Mouse (Mus musculus) gastrocnemius, postnatal 36 days (tissue): ENCODE measurements around the gene Gm37240. TPM values are rescaled to one million over a fixed set of nuclear protein-coding genes. Genes with fewer than 3 reads are reported as not detected.

ENCODE experiments used
- DNase-seq, 2 experiments: peaks; one replicate each; pipeline ENCODE4 v3.0.0; 2022
- intact Hi-C: fragments of 180-260 bp; cut with DNase I; formaldehyde crosslinking; loops from one replicate; pipeline ENCODE4 v1.15.1; 2025
- total RNA-seq, 2 experiments: library from RNA; stranded (reverse); gene quantifications; 2 replicates each; pipeline ENCODE4 v1.2.3; 2021

The Gm37240 gene
- total RNA-seq, 2 experiments from 2014 or later = 35.6 to 41.7 TPM

DNA sequence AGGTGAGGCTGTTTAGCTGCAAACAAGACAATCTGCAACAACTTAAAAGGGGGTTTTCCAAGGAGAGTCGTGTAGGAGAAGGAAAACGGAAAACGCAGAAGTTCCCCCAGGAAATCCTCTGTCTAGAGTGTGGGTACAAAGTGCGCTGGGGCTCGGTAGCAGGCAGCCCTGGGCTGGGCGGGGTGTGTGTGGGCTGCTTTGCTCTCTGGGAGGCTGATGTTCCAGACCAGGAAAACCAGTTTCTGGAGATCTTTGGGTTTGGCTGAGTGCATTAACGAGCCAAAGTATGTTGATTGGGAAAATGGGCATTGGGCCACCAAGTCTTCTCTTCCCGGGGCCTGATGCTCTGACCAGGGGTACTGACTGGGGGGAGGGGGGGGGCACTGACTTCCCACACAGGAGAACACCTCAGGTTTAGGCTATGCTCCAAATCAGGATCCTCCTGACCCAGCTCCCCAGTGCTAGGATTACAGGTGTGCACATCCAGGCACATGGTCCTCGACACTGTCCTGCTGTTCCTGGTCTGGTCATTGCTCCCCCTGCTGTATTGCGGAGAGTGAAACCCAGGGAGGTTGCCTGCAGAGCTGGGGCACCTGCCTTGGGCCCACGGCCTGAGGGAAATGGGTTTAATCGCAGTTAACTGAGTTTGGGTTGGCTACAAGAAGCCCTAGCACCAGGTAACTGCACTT, 1249.3 kb downstream of the Gm37240 start:
- intact Hi-C loops = no loop called here
- no peak for DNase-seq

DNA sequence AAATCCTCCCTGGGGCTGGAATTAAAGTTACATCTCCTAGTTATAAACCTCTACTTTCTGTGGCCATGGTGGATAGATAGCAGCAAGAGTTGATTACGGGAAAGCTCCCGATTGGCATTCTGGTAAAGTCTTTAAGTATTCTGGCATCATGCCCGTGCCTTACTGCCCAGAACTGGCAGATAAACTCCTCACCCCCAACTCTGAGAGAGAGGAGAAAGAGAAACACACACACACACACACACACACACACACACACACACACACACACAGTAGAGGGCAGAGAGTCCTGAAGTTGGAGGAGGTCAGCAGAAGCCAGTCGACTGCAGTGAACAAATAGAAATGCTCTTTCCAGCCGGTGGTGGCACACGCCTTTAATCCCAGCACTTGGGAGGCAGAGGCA, 1250.2 kb downstream of the Gm37240 start:
- DNase-seq = no peak
- intact Hi-C loops = no loop called here

DNA sequence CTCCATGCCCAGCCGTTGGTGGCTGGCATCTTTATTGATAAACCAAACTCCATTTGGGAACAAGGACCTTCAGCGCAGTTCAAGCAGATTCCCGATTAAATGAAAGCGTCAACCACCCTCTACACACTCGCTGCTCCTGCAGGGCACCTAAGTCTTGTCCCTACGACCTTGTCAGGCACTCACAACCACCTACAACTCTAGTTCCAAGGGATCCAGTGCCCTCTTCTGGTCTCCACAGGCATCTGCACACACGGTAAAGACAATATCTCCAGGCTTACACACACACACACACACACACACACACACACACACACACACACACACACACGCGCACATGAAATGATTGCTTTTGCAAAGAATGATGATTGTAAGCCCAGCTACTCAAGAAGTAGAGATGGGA, 1255.7 kb downstream of the Gm37240 start:
- no peak for DNase-seq
- intact Hi-C loops = no loop called here

DNA sequence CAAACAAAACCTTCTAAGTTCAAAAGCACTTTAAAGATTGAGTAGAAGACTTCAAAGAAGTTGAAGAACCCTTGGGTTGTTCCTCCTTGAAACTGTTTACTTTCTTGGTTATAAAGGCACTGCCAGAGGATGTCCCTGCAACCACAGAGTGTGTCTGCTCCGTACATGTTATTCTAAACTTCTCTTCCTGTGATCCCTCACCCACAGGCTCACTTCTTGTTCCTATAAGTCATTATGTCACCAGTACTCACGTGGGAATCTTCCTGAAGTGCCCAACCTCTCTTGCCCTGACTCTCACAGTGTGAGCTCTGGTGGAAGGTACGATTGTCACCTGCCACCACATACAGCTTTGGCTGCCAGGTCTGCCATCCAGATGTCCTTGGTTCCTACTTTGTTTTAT, 1265.3 kb downstream of the Gm37240 start:
- no peak for DNase-seq
- intact Hi-C loops = no loop called here

DNA sequence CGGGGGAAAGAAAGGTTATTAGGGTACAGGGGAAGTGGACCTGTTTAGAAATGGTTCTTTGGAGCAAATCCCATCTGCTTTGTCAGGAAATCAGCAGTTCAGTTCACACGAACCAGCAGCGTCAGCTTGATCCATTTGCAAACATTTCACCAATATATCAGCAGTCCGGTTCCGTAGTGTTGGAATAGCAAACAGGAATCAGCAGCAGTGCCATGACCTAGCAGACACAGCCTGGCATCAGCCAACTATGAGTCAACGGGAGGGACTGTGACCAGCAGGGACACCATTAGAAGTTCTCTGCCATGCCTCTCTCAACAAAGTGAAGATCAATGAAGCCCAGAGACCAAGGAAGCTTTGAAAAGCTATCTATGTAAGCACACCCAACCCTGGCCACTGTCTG, 1267.6 kb downstream of the Gm37240 start:
- intact Hi-C loops = loop anchor here (5.0 kb wide), 2 partner anchors 68 to 288 kb away; no protein-coding TSS in a partner anchor
- no peak for DNase-seq

DNA sequence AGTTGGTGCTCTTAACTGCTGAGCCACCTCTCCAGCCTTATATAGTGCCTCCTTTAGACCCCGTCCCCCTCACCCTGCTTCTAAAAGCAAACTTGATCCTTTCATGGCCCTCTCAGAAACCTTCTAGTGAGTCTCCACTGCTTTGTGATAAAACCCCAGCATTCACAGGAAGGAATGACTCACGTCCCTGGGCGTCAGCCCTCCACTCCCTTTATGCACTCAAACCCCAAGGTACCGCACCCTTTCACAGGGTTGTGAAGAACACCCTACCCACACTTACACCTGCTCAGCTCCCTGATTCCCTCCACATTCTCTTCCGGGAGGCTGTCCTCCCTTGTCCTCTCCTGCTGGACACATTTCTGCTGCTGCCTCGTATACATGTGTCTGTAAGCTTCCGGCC, 1268.3 kb downstream of the Gm37240 start:
- intact Hi-C loops = loop anchor here (5.0 kb wide), 2 partner anchors 68 to 288 kb away; no protein-coding TSS in a partner anchor
- DNase-seq = no peak

DNA sequence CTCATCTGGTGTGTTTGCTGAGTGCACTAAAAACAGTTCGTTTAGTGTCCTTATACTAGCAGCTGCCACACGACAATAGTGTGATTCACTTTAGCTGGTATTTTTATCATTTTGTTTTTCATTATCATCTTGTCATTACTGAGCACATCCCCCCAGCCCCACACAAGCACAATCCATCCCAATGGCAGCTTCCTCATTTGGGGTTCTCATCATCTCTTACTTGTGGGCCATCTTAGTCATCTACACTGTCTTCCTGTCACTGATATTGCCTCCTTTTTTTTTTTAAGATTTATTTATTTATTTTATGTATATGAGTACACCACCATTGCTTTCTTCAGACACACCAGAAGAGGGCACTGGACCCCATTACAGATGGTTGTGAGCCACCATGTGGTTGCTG, 1268.7 kb downstream of the Gm37240 start:
- intact Hi-C loops = loop anchor here (5.0 kb wide), 2 partner anchors 69 to 289 kb away; no protein-coding TSS in a partner anchor
- no peak for DNase-seq

DNA sequence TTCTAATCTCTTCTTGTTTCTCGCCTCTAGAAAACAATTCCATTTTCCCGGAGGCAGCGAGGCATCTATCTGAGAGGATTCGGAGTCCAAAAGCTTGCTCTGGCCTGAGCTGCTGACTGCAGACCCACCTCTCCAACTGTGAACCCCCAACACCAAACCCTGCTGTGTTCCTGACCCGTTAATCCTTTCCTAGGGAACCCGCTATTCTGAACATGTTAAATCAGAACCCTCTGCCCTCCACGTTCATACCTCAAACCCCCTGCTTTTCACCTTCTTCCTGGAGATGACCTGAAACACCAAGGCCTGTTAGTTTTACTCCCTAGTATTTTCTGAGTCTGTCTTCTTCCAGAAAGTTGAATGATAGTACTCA, 1271.5 kb downstream of the Gm37240 start:
- intact Hi-C loops = loop anchor here (2.0 to 5.0 kb wide), 3 partner anchors 71 to 291 kb away; no protein-coding TSS in a partner anchor
- no peak for DNase-seq

DNA sequence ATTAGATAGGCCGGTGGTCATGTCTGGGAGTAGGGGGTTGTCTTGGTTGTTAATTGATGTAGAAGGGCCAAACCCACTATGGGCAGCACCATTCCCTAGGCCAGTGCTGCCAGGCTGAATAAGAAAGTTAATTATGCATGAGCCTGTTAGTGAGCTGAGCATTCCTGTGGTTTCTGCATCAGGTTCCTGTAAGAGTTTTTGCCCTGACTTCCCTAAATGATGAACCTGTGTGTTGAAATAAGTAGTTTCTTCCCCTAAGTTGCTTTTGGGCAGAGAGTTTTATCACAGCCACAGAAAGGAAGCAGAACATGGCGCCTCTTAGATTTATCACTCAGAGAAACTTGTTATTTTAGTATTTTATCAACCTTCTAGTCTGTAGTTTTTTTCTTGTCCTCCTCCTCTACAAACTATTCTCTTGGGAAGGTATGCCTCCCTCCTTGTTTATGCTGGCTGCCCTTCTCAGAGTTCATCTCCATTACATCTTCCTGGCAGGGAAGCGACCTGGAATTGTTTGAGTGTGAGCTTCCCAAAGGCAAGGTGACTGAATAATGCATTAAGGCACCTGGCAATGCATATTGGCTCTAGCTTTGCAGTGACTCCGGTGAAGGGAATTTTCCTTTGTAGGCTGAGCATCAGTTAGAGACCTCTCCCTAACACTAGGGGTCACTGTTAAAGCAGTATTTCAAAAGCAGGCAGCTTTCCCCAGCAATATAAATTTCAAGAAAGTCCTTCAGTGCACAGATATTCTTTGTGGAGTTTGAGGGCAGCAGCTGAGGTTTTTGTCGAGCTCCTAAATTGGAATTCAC, 1272.1 kb downstream of the Gm37240 start:
- intact Hi-C loops = loop anchor here (2.0 to 5.0 kb wide), 3 partner anchors 72 to 292 kb away; no protein-coding TSS in a partner anchor

DNA sequence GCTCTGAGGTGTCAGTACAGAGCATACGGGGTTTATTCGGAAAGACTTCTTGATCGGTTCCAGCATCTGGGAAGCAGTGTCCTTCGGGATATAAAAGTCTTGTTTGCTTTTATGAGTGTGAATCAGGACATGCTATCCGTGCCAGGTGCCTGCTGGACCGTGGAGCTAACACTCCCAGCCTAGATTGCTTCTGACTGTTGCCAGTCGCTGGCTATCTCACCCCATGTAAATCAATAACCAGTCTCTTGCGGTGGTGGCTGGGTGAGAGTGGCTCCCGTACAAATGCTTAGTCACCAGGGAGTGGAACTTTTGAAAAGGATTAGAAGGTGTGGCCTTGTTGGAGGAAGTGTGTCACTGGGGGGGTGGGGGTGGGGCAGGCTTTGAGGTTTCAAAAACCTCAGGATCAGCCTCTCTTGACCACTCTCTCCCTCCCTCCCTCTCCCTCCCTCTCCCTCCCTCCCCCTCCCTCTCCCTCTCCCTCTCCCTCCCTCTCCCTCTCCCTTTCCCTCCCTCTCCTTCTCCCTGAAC, 1277.1 kb downstream of the Gm37240 start:
- intact Hi-C loops = no loop called here
- DNase-seq = no peak

More for the DNA sequence above, 1272.1 kb downstream of the Gm37240 start:
- no peak for DNase-seq

DNA sequence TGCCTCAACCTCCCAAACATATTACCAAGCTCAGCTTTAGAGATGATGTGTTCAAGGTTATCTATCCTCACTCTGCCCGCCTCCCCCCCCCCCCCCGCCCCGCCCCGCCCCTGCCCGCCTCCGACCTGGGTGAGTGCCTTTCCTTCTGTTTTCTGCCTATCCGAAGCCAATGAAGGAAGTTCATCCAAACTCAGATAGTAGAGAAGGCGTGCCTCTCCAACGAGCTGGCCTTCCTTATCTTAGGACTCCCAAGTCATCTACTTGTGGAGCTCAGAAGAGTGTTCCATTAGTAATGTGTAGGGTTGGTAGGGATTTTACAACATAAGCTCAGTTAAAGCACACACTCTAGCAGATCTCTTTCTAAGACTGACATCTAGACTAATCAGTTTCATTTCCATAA, 1284.1 kb downstream of the Gm37240 start:
- no peak for DNase-seq
- intact Hi-C loops = no loop called here

DNA sequence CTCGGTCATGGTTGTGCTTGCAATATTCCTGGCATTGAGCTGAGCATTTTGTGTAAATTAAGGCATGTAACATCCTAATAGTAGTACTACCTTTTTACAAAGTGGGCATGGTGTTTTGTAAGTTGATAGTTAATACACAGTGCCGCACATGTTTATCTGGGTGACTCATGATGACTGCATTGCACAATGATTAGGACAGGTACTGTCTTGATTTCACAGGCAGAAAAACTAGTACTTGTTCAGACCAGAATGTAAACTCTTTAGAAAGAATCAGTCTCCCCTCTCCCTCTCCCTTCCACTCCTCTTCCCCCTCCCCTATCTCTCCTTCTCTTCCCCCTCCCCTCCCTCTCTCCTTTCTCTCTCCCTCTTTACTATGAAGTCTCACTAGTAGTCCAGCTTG, 1284.6 kb downstream of the Gm37240 start:
- intact Hi-C loops = no loop called here

DNA sequence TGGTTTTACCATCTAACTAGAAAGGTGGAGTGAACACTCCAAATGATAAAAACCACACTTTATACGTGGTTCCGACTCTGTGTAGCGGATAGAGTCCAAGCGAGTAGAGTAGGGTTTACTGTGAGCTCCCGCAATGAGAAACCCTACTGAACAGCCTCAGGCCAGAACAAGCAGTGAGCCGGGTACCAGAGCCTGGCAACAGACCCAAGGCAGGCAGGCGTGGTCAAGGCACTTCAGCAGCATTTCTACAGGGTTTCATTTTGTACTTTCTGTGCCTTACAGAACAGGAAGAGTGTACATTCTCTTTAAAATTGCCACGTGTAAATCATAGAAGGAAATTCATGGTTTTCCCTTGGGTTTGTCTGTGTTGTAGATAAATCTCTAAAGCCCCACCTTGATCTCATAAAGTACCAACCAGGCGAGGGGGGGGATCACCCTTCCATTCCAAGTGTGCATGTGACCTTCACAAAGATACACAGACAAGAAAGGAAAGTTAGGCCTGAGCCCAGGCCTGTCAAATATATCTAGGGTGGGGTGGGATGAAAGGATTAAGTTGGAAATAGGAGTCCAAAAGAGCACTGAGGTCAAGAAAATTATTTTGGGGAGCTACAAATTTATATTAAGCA, 1285.3 kb downstream of the Gm37240 start:
- no peak for DNase-seq
- intact Hi-C loops = no loop called here

More for the DNA sequence above, 1284.6 kb downstream of the Gm37240 start:
- DNase-seq = no peak

DNA sequence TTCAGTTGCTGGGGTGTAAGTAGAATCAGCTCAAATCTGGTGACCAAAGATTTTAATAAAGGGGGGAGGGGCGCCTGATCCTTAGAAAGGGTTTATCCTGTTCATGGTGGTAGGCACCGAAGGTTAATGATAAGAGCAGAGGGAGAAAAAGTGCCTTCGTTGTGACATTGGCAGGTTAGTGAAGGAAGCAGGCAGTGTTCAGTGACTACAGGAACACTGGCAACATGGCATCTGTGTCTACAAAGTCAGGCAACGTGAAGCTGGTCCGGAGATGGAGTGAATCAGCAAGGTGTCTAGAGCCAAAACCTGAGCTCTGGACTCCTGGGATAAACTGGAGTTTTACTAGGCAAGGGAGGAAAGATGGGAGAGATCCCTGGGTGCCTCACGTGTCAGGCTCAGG, 1288.6 kb downstream of the Gm37240 start:
- no peak for DNase-seq
- intact Hi-C loops = no loop called here

DNA sequence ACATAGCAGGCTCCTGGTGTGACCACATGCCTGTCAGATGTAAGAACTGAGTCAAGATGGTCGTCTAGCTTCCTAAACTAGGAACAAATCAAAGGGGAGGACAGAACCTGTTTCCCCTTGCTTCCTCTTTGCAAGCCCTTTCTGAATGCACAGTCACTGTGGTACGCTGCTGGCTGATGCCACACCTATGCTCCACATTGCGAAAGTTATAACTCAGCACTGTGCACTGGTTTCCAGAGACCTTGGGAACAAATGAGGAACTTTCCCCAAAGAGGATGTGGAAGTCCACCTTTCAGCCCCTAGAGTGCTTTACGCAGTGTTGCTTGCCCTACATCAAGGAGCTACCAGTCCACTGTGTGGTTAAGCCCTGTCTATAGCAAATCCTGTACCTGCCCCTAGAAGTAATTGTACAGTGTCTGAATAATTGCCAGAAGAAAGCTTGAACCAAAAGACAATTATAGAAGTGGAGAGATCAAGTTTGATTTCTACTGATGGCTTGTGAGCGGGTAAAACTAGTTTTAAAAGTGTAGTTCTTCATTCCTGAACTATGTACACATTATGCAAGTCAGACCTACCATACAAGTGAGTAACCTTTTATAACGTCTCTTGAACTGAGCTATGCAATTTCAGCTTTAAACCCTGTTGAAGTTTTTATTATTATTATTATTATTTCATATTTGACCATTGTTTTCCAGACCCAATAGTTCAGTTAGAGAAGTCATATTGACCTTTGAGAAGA, 1289.2 kb downstream of the Gm37240 start:
- DNase-seq = no peak
- intact Hi-C loops = no loop called here

DNA sequence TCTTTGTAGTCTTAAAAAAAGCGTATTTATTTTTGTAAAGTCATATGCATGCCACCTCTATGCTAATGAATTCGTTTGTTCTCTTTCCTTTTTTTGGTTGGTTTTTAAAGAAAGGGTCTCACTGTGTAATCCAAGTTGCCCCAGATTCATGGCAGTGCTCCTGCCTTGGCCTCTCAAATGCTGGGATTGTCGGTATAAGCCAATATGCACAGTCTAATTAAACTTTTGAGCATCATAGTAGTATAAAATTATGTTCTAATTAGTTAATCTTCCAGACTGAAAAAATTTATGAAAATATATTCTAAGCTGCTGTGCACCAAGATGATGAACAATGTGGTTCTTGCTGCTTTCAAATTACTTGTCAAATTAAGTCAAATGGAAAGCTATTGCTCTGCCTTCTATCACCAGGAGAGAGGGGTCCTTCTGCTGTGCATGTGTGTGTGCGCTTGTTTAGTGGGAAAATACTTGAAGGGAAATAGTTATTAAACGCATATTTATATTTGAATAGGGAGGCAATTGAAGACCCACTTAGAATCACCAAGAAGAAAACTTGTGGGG, 1291.6 kb downstream of the Gm37240 start:
- DNase-seq = no peak
- intact Hi-C loops = no loop called here

DNA sequence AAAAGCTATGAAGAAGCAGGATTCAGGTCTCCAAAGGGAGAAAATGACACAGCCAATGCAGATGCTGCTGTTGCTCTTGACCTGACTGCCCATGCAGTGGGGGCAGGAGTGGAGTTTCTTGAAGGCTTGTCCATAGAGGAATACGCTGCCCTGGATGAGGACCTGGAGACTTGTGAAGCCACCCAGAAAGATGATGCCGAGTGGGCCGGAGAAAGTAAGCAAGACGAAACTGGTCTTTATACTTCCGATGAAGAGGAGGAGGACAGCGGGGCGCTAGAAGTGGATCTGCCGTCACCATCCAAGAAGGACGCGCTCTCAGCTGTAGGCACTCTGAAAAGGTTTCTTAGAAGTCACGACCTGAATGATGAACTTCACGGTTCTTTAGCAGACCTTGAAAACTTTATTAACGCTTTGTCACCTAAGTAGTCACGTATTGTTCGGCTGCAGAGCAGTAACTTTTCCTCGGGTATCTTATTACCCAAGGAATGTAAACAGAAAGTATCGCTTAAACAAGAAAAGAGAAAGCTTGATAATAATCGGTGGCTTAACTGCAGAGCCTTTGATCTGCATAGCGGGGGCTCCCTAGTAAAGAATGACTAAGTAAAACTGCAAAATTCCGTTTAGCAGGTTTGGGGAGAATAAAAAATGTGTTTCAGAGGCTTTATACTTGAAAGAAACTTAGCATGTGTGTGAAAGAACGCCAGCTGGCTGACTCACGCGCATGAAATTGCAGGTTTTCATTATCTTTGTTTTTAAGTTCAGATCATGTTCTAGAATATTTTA, 1292.2 kb downstream of the Gm37240 start:
- intact Hi-C loops = no loop called here
- DNase-seq = no peak

DNA sequence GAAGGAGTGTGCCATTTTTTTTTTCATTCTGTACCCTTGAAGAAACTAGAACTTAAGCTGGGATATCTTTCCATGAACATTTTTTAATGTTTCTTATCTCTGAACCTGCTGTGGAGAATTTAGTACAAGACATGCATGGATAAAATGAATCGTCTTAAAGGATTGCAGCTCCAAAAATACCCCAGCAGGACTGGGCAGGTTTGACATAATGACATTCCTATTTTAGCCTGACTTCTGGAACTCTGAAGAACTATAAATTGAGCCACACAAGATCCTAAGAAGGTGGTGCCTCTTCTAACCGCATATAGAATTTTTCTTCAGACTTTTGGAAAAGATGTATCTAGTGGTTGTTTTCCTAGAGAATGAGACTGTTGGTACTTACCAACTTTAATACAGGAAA, 1294.0 kb downstream of the Gm37240 start, which contains the start of gene Tigd4:
Gene Tigd4 (plus strand): TSS at position 301 of the 400 bp plus-strand sequence.
- intact Hi-C loops = no loop called here

DNA sequence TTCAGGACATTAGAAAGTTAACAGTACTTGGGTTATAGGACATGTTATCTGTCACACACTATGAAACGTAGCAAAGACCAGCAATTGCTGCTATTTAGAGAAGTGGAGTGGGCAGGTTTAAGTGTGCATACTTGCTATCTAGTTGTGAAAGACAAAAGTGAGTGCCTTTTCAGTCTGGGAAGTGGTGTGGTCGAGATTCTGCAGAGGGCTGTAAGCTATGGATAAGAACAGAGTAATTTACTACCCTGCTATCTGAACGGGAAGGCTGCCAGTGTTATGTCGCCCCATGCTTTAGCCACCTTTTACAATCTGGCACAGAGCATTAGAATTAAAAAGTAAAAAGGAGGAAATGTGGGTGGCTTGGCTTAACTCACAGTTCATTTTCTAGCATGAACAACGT, 1300.6 kb downstream of the Gm37240 start:
- intact Hi-C loops = no loop called here
- no peak for DNase-seq

More for the DNA sequence above, 1294.0 kb downstream of the Gm37240 start, which contains the start of gene Tigd4:
- no peak for DNase-seq
